Comparison of ENCODE assay signal across 8 mouse cellular contexts in genomic region chr2:144458975-144459754, GRCm38 (mm10).
A peak's percentile ranks its signal among the peaks of the same experiment; 100 is the strongest.
DNase-seq lines count a peak whose midpoint lies in the region; TF ChIP-seq lines count a peak whose summit lies in the region.

No protein-coding gene starts in this region.

- peak overlapping the region; percentile 98 for H3K27ac ChIP-seq in left cerebral cortex, adult 2 months
- H3K27ac ChIP-seq in macrophage: peak overlapping the region; percentile 65

- peak; percentile 68 for DNase-seq in WW6 (ENCODE audit: low read depth, low spot score)
- peak; percentile 88 to 93 for DNase-seq in cerebellum, postnatal 36 days
- peak; percentile 67 to 76 for DNase-seq in gastrocnemius, adult 8-10 months (ENCODE audit: low spot score in 2 of 2)
- DNase-seq in hindlimb bud, embryonic 11.5 days (ENCODE audit: extremely low spot score, low read depth, low spot score): peak; percentile 54
- DNase-seq in left cerebral cortex, adult 2 months (ENCODE audit: extremely low spot score in 1 of 2, low spot score in 2 of 2): peak; percentile 86
- peak; percentile 67 for DNase-seq in retina, postnatal 7 days (ENCODE audit: low read depth, low spot score)
- peak; percentile 73 to 89 for DNase-seq in urinary bladder, adult 18-20 months (ENCODE audit: low spot score in 2 of 2)

- no peaks in the 10 kb centered on the region for H3K36me3 ChIP-seq in macrophage (ENCODE audit: inconsistent target)

- no peaks in the 10 kb centered on the region for H3K79me2 ChIP-seq in macrophage (ENCODE audit: inconsistent target)

- intact Hi-C loops in left cerebral cortex, adult 2 months (cut with DNase I): loop anchor here (2.0 to 10.0 kb wide), 3 partner anchors 90 to 474 kb away; partner anchors contain the start of genes Kat14 and Pet117

- no peak for TF ChIP-seq CTCF in left cerebral cortex, adult 2 months (IDR thresholded peaks at IDR 0.05)

- WGBS in macrophage (ENCODE audit: missing documents): 19% methylated on average over 25 of the region's 25 CpGs

- peak overlapping the region; percentile 82 for H3K4me3 ChIP-seq in left cerebral cortex, adult 2 months
- H3K4me3 ChIP-seq in macrophage (ENCODE audit: inconsistent target): peak overlapping the region; percentile 53

Comparison
In these comparisons a context has a peak if more than half of its experiments do, and no peak if none do; other contexts are left out.
1. Peak in every context shown above with its lines: DNase-seq, H3K4me3 ChIP-seq and H3K27ac ChIP-seq.